Mouse (Mus musculus) liver (tissue): ENCODE results near the gene Rpap3.

Source experiments
- DNase-seq: peaks from one replicate; pipeline ENCODE4 v3.0.0-alpha.2; 2020; ENCODE audit warnings: mixed read lengths

Gene Rpap3

GRCm38 (mm10) chr15:97705211-97706050 is at the start of gene Rpap3:
Gene Rpap3, minus strand, starts transcription at chr15:97705825.
- DNase-seq: peak; percentile 87

- no peak for DNase-seq
Measured at GRCm38 (mm10) chr15:97755361-97755760, 49.7 kb upstream of the Rpap3 start.

GRCm38 (mm10) chr15:97754476-97754875 is 48.9 kb upstream of the Rpap3 start:
- no peak for DNase-seq

- no peak for DNase-seq
Measured at GRCm38 (mm10) chr15:97752491-97752890, 46.9 kb upstream of the Rpap3 start.

- no peak for DNase-seq
Measured at GRCm38 (mm10) chr15:97751676-97752075, 46.1 kb upstream of the Rpap3 start.

- peak; percentile 69 for DNase-seq
Measured at GRCm38 (mm10) chr15:97750697-97751096, 45.1 kb upstream of the Rpap3 start.

GRCm38 (mm10) chr15:97749841-97750240 is 44.2 kb upstream of the Rpap3 start:
- DNase-seq: no peak

- no peak for DNase-seq
Measured at GRCm38 (mm10) chr15:97749397-97749796, 43.8 kb upstream of the Rpap3 start.

- no peak for DNase-seq
Measured at GRCm38 (mm10) chr15:97748964-97749363, 43.3 kb upstream of the Rpap3 start.

- DNase-seq: peak; percentile 35
Measured at GRCm38 (mm10) chr15:97748309-97748708, 42.7 kb upstream of the Rpap3 start.

- DNase-seq: no peak
Measured at GRCm38 (mm10) chr15:97747486-97747885, 41.9 kb upstream of the Rpap3 start.

- DNase-seq: no peak
Measured at GRCm38 (mm10) chr15:97746748-97747147, 41.1 kb upstream of the Rpap3 start.

- no peak for DNase-seq
Measured at GRCm38 (mm10) chr15:97746278-97746677, 40.7 kb upstream of the Rpap3 start.

- no peak for DNase-seq
Measured at GRCm38 (mm10) chr15:97745331-97745730, 39.7 kb upstream of the Rpap3 start.

GRCm38 (mm10) chr15:97744930-97745329 is 39.3 kb upstream of the Rpap3 start:
- peak; percentile 63 for DNase-seq

GRCm38 (mm10) chr15:97743961-97744525 is 38.4 kb upstream of the Rpap3 start:
- DNase-seq: no peak

GRCm38 (mm10) chr15:97743210-97743609 is 37.6 kb upstream of the Rpap3 start:
- DNase-seq: no peak

- DNase-seq: no peak
Measured at GRCm38 (mm10) chr15:97742600-97742999, 37.0 kb upstream of the Rpap3 start.

GRCm38 (mm10) chr15:97742074-97742473 is 36.4 kb upstream of the Rpap3 start:
- no peak for DNase-seq

GRCm38 (mm10) chr15:97741662-97742061 is 36.0 kb upstream of the Rpap3 start:
- DNase-seq: no peak

GRCm38 (mm10) chr15:97740283-97740732 is 34.7 kb upstream of the Rpap3 start:
- no peak for DNase-seq

GRCm38 (mm10) chr15:97738923-97739322 is 33.3 kb upstream of the Rpap3 start:
- peak; percentile 30 for DNase-seq

- DNase-seq: no peak
Measured at GRCm38 (mm10) chr15:97731988-97732387, 26.4 kb upstream of the Rpap3 start.

GRCm38 (mm10) chr15:97731111-97731510 is 25.5 kb upstream of the Rpap3 start, which contains the start of gene Endou:
Gene Endou, minus strand, starts transcription at chr15:97731339.
- no peak for DNase-seq
